Mouse (Mus musculus) midbrain, embryonic 10.5 days (tissue): Measurements from ENCODE around the gene Phgdh. TPM values are rescaled to one million over a fixed set of nuclear protein-coding genes. Genes with fewer than 3 reads are reported as not detected.
A peak's percentile ranks its signal among the peaks of the same experiment; 100 is the strongest.

Source experiments
- DNase-seq: peaks from one replicate; pipeline ENCODE4 v3.0.0-alpha.2; 2017; ENCODE audit warnings: low spot score
- H3K27ac ChIP-seq: fragments of 300-500 bp; sonication (generic); replicated peaks from 2 replicates; pipeline ENCODE4 v1.5.1; 2016; ENCODE audit warnings: mild to moderate bottlenecking
- H3K27me3 ChIP-seq: fragments of 300-500 bp; sonication (generic); 2 replicates; pipeline ENCODE4 v1.6.1; 2016; ENCODE audit warnings: low read depth, mild to moderate bottlenecking; ENCODE audit not compliant: poor library complexity, severe bottlenecking
- H3K36me3 ChIP-seq: fragments of 300-500 bp; sonication (generic); 2 replicates; pipeline ENCODE4 v1.6.1; 2016; ENCODE audit warnings: mild to moderate bottlenecking, moderate library complexity
- H3K4me1 ChIP-seq: fragments of 300-500 bp; sonication (generic); 2 replicates; pipeline ENCODE4 v1.6.1; 2016
- H3K4me3 ChIP-seq: fragments of 300-500 bp; sonication (generic); 2 replicates; pipeline ENCODE4 v1.5.1; 2016; ENCODE audit warnings: mild to moderate bottlenecking, moderate library complexity
- H3K9me3 ChIP-seq: fragments of 300-500 bp; sonication (generic); replicated peaks from 2 replicates; pipeline ENCODE4 v1.6.1; 2016; ENCODE audit warnings: mild to moderate bottlenecking
- WGBS: fragments of 180-500 bp; shearing (Covaris S2); methylation state at CpG from one replicate; pipeline ENCODE4 v1.1.7; 2016; 5-methylcytosine and 5-hydroxymethylcytosine counted together
- polyA plus RNA-seq: library from polyadenylated mRNA; unstranded; fragments of >200 nt; fragmentation: Nextera tagmentation; extraction: Ambion mirVana; gene quantifications from 2 replicates; pipeline ENCODE4 v1.2.1, GENCODE M21; 2016

The Phgdh gene
- polyA plus RNA-seq, 1 experiment from 2014 or later = 388 TPM

- Histone ChIP-seq H3K27me3 (no peaks in the 10 kb centered on the region), H3K27ac (no peak overlapping the region), H3K4me3 (no peak overlapping the region), H3K4me1 (peaks cover 14% of the 10 kb centered on the region), H3K36me3 (no peaks in the 10 kb centered on the region), H3K9me3 (no peaks in the 10 kb centered on the region)
- no peak for DNase-seq
- 88% methylated on average over 4 of the region's 4 CpGs for WGBS
Measured at GRCm38 (mm10) chr3:98279682-98280081, 60.1 kb downstream of the Phgdh start.

- 61% methylated on average over 11 of the region's 11 CpGs for WGBS
Measured at GRCm38 (mm10) chr3:98273623-98274398, 66.0 kb downstream of the Phgdh start.

GRCm38 (mm10) chr3:98267249-98267651 is 72.5 kb downstream of the Phgdh start:
- DNase-seq = peak; percentile 34
- WGBS = 13% methylated on average over 6 of the region's 6 CpGs

More at GRCm38 (mm10) chr3:98273623-98274398, 66.0 kb downstream of the Phgdh start:
- H3K27me3 ChIP-seq = no peaks in the 10 kb centered on the region
- no peak for DNase-seq
- H3K27ac ChIP-seq = peak overlapping the region; percentile 57; the same call in 1 of the 2 replicates
- H3K9me3 ChIP-seq = no peaks in the 10 kb centered on the region
- H3K4me3 ChIP-seq = no peak overlapping the region
- peaks cover 10% of the 10 kb centered on the region for H3K4me1 ChIP-seq
- no peaks in the 10 kb centered on the region for H3K36me3 ChIP-seq

More at GRCm38 (mm10) chr3:98267249-98267651, 72.5 kb downstream of the Phgdh start:
- Histone ChIP-seq H3K9me3 (no peaks in the 10 kb centered on the region), H3K27ac (peak overlapping the region; percentile 79), H3K4me1 (peaks cover 19% of the 10 kb centered on the region), H3K4me3 (no peak overlapping the region), H3K27me3 (no peaks in the 10 kb centered on the region), H3K36me3 (no peaks in the 10 kb centered on the region)

Other genes starting within 250 kb of the Phgdh start
- gene Adam30, start 179.4 kb downstream of the Phgdh start, polyA plus RNA-seq = not detected in 2 replicates
- gene Reg4, start 117.8 kb downstream of the Phgdh start, polyA plus RNA-seq = not detected in 2 replicates
- gene Hmgcs2, start 59.6 kb downstream of the Phgdh start, polyA plus RNA-seq = 1.7 and 3.8 TPM in 2 replicates
- gene Zfp697, start 42.5 kb upstream of the Phgdh start, polyA plus RNA-seq = 6.8 and 8.3 TPM in 2 replicates
- gene Gm4450, start 117.1 kb upstream of the Phgdh start, polyA plus RNA-seq = not detected in 2 replicates
- gene Hsd3b4, start 170.5 kb upstream of the Phgdh start, polyA plus RNA-seq = not detected in 2 replicates
- gene Gm10681, start 248.8 kb upstream of the Phgdh start, polyA plus RNA-seq = not detected in 2 replicates